Mouse (Mus musculus): ENCODE measurements at regions not wholly inside any gene's neighbourhood (a gene's known extent, or its start where the extent isn't known, plus 50 kb on each side); places are given as distances from the start of the nearest gene placed in this dataset.

GRCm38 (mm10) chr1:52293393-52294099 lies 60.5 kb upstream of the Gls start:
- Histone ChIP-seq H3K36me3 (replicated peaks; ENCODE audit: low read length) (no peaks in the 10 kb centered on the region), H3K9me3 (no peaks in the 10 kb centered on the region), H3K4me3 (replicated peaks) (no peak overlapping the region), H3K4me1 (peaks cover 12% of the 10 kb centered on the region), H3K27me3 (replicated peaks) (peaks cover 4% of the 10 kb centered on the region)
- TF ChIP-seq GATA1 (IDR thresholded peaks at IDR 0.05; ENCODE audit: borderline replicate concordance, low read length) (no peak), FLI1 (IDR thresholded peaks at IDR 0.05; ENCODE audit: low read length) (no peak)
